Mouse (Mus musculus) cortical plate, adult 2 months (tissue): ENCODE results near the gene Cdk17.

Experiments used
- CTCF ChIP-seq: fragments of 200-500 bp; IDR thresholded peaks from 2 replicates; pipeline ENCODE4 v1.5.1; 2011; ENCODE audit warnings: mild to moderate bottlenecking, control low read depth, low read length; ENCODE audit not compliant: insufficient read depth; ENCODE audit errors: extremely low read depth
- POLR2A ChIP-seq: fragments of 200-500 bp; IDR thresholded peaks from 2 replicates; pipeline ENCODE4 v1.6.1; 2011; ENCODE audit warnings: mild to moderate bottlenecking, low read length, control low read depth; ENCODE audit not compliant: insufficient read depth; ENCODE audit errors: extremely low read depth

- TF ChIP-seq CTCF: no peak
- TF ChIP-seq POLR2A: no peak
These were observed 112.6 kb downstream of the Cdk17 start for GRCm38 (mm10) chr10:93272986-93273982.
